Mouse (Mus musculus): ENCODE data around the gene Dock8.

GRCm38 (mm10) chr19:25098941-25099340 lies 99.6 kb downstream of the Dock8 start:
- no peak for TF ChIP-seq POLR2A (IDR thresholded peaks at IDR 0.05; ENCODE audit: insufficient read depth, low read length)
- no peak for TF ChIP-seq CTCF (IDR thresholded peaks at IDR 0.05; ENCODE audit: low read depth, low read length)
- no peak for TF ChIP-seq EP300 (IDR thresholded peaks at IDR 0.05; ENCODE audit: insufficient read depth, low read depth, low read length)
